Mouse (Mus musculus): ENCODE data around the gene Lgals4.

Gene Lgals4

GRCm38 (mm10) chr7:28833723-28834347 lies at the start of gene Lgals4:
TSS of gene Lgals4 (plus strand) at chr7:28833854.
- DNase-seq, result no peak

- no peak for DNase-seq
Measured at GRCm38 (mm10) chr7:28785161-28785560, 48.5 kb upstream of the Lgals4 start.

GRCm38 (mm10) chr7:28787884-28788283 lies 45.8 kb upstream of the Lgals4 start:
- no peak for DNase-seq

- DNase-seq, result peak; percentile 69 to 80
Measured at GRCm38 (mm10) chr7:28788307-28789195, 45.1 kb upstream of the Lgals4 start, which contains the start of gene Rinl. TSS of gene Rinl (plus strand) at chr7:28788969.

GRCm38 (mm10) chr7:28789235-28789634 lies 44.4 kb upstream of the Lgals4 start:
- no peak for DNase-seq

- no peak for DNase-seq
Measured at GRCm38 (mm10) chr7:28790066-28790806, 43.4 kb upstream of the Lgals4 start.

- DNase-seq, result no peak
Measured at GRCm38 (mm10) chr7:28791706-28792105, 41.9 kb upstream of the Lgals4 start.

- DNase-seq, result peak in 1 of 2 experiments; percentile 56
Measured at GRCm38 (mm10) chr7:28792391-28793185, 41.1 kb upstream of the Lgals4 start.

- peak in 1 of 2 experiments; percentile 53 for DNase-seq
Measured at GRCm38 (mm10) chr7:28793834-28794233, 39.8 kb upstream of the Lgals4 start.

GRCm38 (mm10) chr7:28794496-28794895 lies 39.2 kb upstream of the Lgals4 start:
- DNase-seq, result no peak

GRCm38 (mm10) chr7:28795832-28796231 lies 37.8 kb upstream of the Lgals4 start:
- no peak for DNase-seq

GRCm38 (mm10) chr7:28796562-28796975 lies 37.1 kb upstream of the Lgals4 start:
- peak; percentile 59 to 64 for DNase-seq

- DNase-seq, result no peak
Measured at GRCm38 (mm10) chr7:28799994-28800393, 33.7 kb upstream of the Lgals4 start.

- no peak for DNase-seq
Measured at GRCm38 (mm10) chr7:28801451-28801850, 32.2 kb upstream of the Lgals4 start.

- no peak for DNase-seq
Measured at GRCm38 (mm10) chr7:28801901-28802670, 31.6 kb upstream of the Lgals4 start.

GRCm38 (mm10) chr7:28802846-28803588 lies 30.6 kb upstream of the Lgals4 start:
- no peak for DNase-seq

GRCm38 (mm10) chr7:28803756-28804155 lies 29.9 kb upstream of the Lgals4 start:
- DNase-seq, result no peak

- DNase-seq, result no peak
Measured at GRCm38 (mm10) chr7:28806869-28807268, 26.8 kb upstream of the Lgals4 start.

GRCm38 (mm10) chr7:28807641-28808220 lies 25.9 kb upstream of the Lgals4 start:
- DNase-seq, result no peak

GRCm38 (mm10) chr7:28808221-28808941 lies 25.3 kb upstream of the Lgals4 start, which contains the start of gene Hnrnpl:
TSS of gene Hnrnpl (plus strand) at chr7:28808541.
- DNase-seq, result peak; percentile 52 to 62

All from thymus, adult 18-20 months (tissue).